Mouse (Mus musculus) limb, embryonic 10.5 days (tissue): ENCODE results near the gene Rxfp2. TPM values are rescaled to one million over a fixed set of nuclear protein-coding genes. Genes with fewer than 3 reads are reported as not detected.
A peak's percentile ranks its signal among the peaks of the same experiment; 100 is the strongest.

ENCODE experiments used
- DNase-seq: peaks from one replicate; pipeline ENCODE4 v3.0.0-alpha.2; 2017; ENCODE audit warnings: low spot score
- H3K27ac ChIP-seq: fragments of 300-500 bp; sonication (generic); 2 replicates; pipeline ENCODE4 v1.5.1; 2016; ENCODE audit warnings: mild to moderate bottlenecking
- H3K27me3 ChIP-seq: fragments of 300-500 bp; sonication (generic); 2 replicates; pipeline ENCODE4 v1.6.1; 2016; ENCODE audit warnings: low read depth, mild to moderate bottlenecking; ENCODE audit not compliant: poor library complexity, severe bottlenecking
- H3K36me3 ChIP-seq: fragments of 300-500 bp; sonication (generic); 2 replicates; pipeline ENCODE4 v1.6.1; 2016; ENCODE audit warnings: mild to moderate bottlenecking, moderate library complexity
- H3K4me1 ChIP-seq: fragments of 300-500 bp; sonication (generic); 2 replicates; pipeline ENCODE4 v1.6.1; 2016
- H3K4me3 ChIP-seq: fragments of 300-500 bp; sonication (generic); 2 replicates; pipeline ENCODE4 v1.5.1; 2016; ENCODE audit warnings: mild to moderate bottlenecking, moderate library complexity
- H3K9me3 ChIP-seq: fragments of 300-500 bp; sonication (generic); replicated peaks from 2 replicates; pipeline ENCODE4 v1.6.1; 2016; ENCODE audit warnings: mild to moderate bottlenecking
- WGBS: fragments of 180-500 bp; shearing (Covaris S2); methylation state at CpG from one replicate; pipeline ENCODE4 v1.1.7; 2016; 5-methylcytosine and 5-hydroxymethylcytosine counted together
- polyA plus RNA-seq: library from polyadenylated mRNA; unstranded; fragments of >200 nt; fragmentation: Nextera tagmentation; extraction: Ambion mirVana; gene quantifications from 2 replicates; pipeline ENCODE4 v1.2.1, GENCODE M21; 2016

Gene Rxfp2
- polyA plus RNA-seq, 1 experiment from 2014 or later: 2.1 TPM

- Histone ChIP-seq H3K9me3 (no peaks in the 10 kb centered on the region), H3K4me3 (no peak overlapping the region), H3K27me3 (no peaks in the 10 kb centered on the region), H3K27ac (no peak overlapping the region), H3K4me1 (no peaks in the 10 kb centered on the region), H3K36me3 (no peaks in the 10 kb centered on the region)
- no peak for DNase-seq
- WGBS: 92% methylated on average over 4 of the region's 4 CpGs
These were observed 34.8 kb downstream of the Rxfp2 start for GRCm38 (mm10) chr5:150053294-150053693.

DNA sequence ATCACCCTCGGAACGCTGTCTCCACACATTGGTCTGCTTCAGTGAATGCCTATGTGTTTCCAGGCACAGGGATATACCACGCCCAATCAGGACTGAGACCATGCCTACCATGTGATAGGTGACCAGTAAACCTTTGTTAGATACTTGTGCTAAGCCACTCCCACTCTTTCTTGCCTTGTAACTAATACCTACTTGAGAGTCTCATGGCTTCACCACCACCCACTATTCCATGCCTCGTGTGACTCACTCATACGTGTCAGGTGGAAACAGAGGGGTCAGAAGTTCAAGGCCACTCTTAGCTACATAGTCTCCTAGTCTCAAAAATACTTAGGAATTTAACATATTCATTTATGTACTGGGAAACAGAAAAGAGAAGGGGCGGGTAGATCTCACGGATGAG, 35.5 kb downstream of the Rxfp2 start:
- no peak overlapping the region for H3K27ac ChIP-seq
- H3K4me3 ChIP-seq: no peak overlapping the region
- no peaks in the 10 kb centered on the region for H3K9me3 ChIP-seq
- no peaks in the 10 kb centered on the region for H3K27me3 ChIP-seq
- H3K4me1 ChIP-seq: no peaks in the 10 kb centered on the region
- DNase-seq: no peak
- H3K36me3 ChIP-seq: no peaks in the 10 kb centered on the region
- 92% methylated on average over 7 of the region's 7 CpGs for WGBS

DNA sequence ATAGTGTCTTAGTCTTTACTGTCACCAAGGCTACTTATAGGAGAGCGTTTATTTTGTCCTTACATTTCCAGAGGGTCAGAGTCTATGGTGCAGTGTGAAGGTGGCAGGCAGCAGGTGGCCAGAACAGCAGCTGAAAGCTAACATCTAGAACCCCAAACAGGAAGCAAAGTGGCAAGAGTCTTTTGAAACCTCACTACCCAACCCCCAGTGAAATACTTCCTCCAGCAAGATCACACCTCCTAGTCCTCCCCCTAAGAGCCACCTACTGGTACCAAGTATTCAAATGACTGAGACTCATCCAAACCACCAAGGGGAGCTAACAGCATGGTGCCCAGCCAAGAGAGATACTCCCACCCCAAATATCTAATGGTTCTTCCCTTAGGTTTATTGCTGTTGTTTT, 36.8 kb downstream of the Rxfp2 start:
- H3K4me1 ChIP-seq: no peaks in the 10 kb centered on the region
- H3K27me3 ChIP-seq: no peaks in the 10 kb centered on the region
- H3K27ac ChIP-seq: no peak overlapping the region
- no peaks in the 10 kb centered on the region for H3K36me3 ChIP-seq
- DNase-seq: no peak
- WGBS: 88% methylated on average over 1 of the region's 1 CpGs
- H3K9me3 ChIP-seq: no peaks in the 10 kb centered on the region
- H3K4me3 ChIP-seq: no peak overlapping the region

- DNase-seq: no peak
- no peaks in the 10 kb centered on the region for H3K9me3 ChIP-seq
- H3K4me3 ChIP-seq: no peak overlapping the region
- H3K36me3 ChIP-seq: no peaks in the 10 kb centered on the region
- WGBS: 87% methylated on average over 5 of the region's 5 CpGs
- no peaks in the 10 kb centered on the region for H3K4me1 ChIP-seq
- no peaks in the 10 kb centered on the region for H3K27me3 ChIP-seq
- no peak overlapping the region for H3K27ac ChIP-seq
These were observed 37.6 kb downstream of the Rxfp2 start for GRCm38 (mm10) chr5:150056056-150056455.

GRCm38 (mm10) chr5:150058845-150059244, 40.4 kb downstream of the Rxfp2 start:
- Histone ChIP-seq H3K27ac (no peak overlapping the region), H3K36me3 (no peaks in the 10 kb centered on the region), H3K27me3 (no peaks in the 10 kb centered on the region), H3K4me1 (no peaks in the 10 kb centered on the region), H3K9me3 (no peaks in the 10 kb centered on the region), H3K4me3 (no peak overlapping the region)
- WGBS: 83% methylated on average over 5 of the region's 5 CpGs
- DNase-seq: no peak

GRCm38 (mm10) chr5:150059466-150059865, 41.0 kb downstream of the Rxfp2 start:
- H3K27me3 ChIP-seq: no peaks in the 10 kb centered on the region
- DNase-seq: no peak
- no peaks in the 10 kb centered on the region for H3K4me1 ChIP-seq
- no peak overlapping the region for H3K27ac ChIP-seq
- H3K9me3 ChIP-seq: no peaks in the 10 kb centered on the region
- no peak overlapping the region for H3K4me3 ChIP-seq
- H3K36me3 ChIP-seq: no peaks in the 10 kb centered on the region
- 95% methylated on average over 9 of the region's 9 CpGs for WGBS

- no peak for DNase-seq
- Histone ChIP-seq H3K27ac (no peak overlapping the region), H3K9me3 (no peaks in the 10 kb centered on the region), H3K4me1 (no peaks in the 10 kb centered on the region), H3K27me3 (no peaks in the 10 kb centered on the region), H3K36me3 (no peaks in the 10 kb centered on the region), H3K4me3 (no peak overlapping the region)
- 92% methylated on average over 9 of the region's 9 CpGs for WGBS
These were observed 42.6 kb downstream of the Rxfp2 start for GRCm38 (mm10) chr5:150061086-150061485.

GRCm38 (mm10) chr5:150064286-150064685, 45.8 kb downstream of the Rxfp2 start:
- 70% methylated on average over 10 of the region's 10 CpGs for WGBS
- Histone ChIP-seq H3K4me3 (no peak overlapping the region), H3K4me1 (no peaks in the 10 kb centered on the region), H3K27ac (no peak overlapping the region), H3K27me3 (no peaks in the 10 kb centered on the region), H3K9me3 (no peaks in the 10 kb centered on the region), H3K36me3 (no peaks in the 10 kb centered on the region)
- DNase-seq: no peak

- H3K4me1 ChIP-seq: no peaks in the 10 kb centered on the region
- H3K9me3 ChIP-seq: no peaks in the 10 kb centered on the region
- no peak overlapping the region for H3K4me3 ChIP-seq
- no peak for DNase-seq
- no peaks in the 10 kb centered on the region for H3K36me3 ChIP-seq
- H3K27ac ChIP-seq: no peak overlapping the region
- no peaks in the 10 kb centered on the region for H3K27me3 ChIP-seq
- WGBS: 27% methylated on average over 10 of the region's 10 CpGs
These were observed 51.6 kb downstream of the Rxfp2 start for GRCm38 (mm10) chr5:150070086-150070485.

DNA sequence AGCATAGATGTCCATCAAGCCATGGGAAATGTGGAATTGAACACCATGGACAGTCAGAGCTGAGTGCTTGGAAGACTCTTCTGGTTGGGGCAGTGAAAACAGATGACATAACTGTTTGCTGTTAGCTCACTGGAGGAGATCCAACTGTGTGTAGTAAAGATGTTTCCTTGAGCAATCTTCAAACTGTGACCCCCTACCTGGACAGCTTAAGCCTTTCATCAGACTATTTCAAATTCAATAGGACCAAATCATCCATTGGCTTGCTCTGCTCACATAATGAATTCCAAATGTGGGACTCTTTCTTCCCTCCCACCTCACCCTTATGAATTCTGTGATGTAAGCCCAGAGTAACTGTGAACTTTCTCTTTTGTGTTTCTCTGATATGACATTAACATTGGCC, 53.3 kb downstream of the Rxfp2 start:
- no peak overlapping the region for H3K27ac ChIP-seq
- H3K27me3 ChIP-seq: no peaks in the 10 kb centered on the region
- no peaks in the 10 kb centered on the region for H3K36me3 ChIP-seq
- no peak overlapping the region for H3K4me3 ChIP-seq
- H3K9me3 ChIP-seq: no peaks in the 10 kb centered on the region
- no peaks in the 10 kb centered on the region for H3K4me1 ChIP-seq
- DNase-seq: no peak

GRCm38 (mm10) chr5:150079866-150080797, 61.7 kb downstream of the Rxfp2 start:
- H3K4me3 ChIP-seq: peak overlapping the region; percentile 22; the same call in 1 of the 2 replicates
- peak; percentile 46 for DNase-seq
- peak overlapping the region; percentile 80 for H3K27ac ChIP-seq
- WGBS: 26% methylated on average over 12 of the region's 12 CpGs
- H3K27me3 ChIP-seq: no peaks in the 10 kb centered on the region
- no peaks in the 10 kb centered on the region for H3K9me3 ChIP-seq
- H3K4me1 ChIP-seq: peaks cover 14% of the 10 kb centered on the region
- H3K36me3 ChIP-seq: no peaks in the 10 kb centered on the region

DNA sequence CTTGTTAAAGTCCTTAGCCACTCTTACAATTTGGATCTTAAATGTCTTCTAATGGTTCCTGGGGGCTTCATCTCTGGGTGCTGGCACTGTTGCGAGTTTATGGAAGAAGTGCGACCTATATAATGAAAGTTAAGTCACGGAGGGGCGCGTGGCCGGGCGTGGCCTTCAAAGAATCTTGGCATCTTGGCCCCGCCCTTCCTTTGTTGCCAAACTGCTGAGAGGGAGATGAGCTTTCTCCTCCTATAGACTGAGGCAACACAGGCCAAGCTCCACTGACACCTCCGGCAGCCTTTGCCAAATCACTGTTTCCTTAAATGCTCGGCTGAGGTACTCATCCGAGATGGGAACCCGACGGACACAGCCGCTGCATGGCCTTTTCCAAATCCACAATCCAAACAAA, 64.2 kb downstream of the Rxfp2 start:
- Histone ChIP-seq H3K4me3 (no peak overlapping the region), H3K27ac (no peak overlapping the region), H3K4me1 (peaks cover 14% of the 10 kb centered on the region), H3K36me3 (no peaks in the 10 kb centered on the region), H3K9me3 (no peaks in the 10 kb centered on the region; the same call in 1 of the 2 replicates), H3K27me3 (no peaks in the 10 kb centered on the region)
- no peak for DNase-seq
- 85% methylated on average over 14 of the region's 14 CpGs for WGBS

DNA sequence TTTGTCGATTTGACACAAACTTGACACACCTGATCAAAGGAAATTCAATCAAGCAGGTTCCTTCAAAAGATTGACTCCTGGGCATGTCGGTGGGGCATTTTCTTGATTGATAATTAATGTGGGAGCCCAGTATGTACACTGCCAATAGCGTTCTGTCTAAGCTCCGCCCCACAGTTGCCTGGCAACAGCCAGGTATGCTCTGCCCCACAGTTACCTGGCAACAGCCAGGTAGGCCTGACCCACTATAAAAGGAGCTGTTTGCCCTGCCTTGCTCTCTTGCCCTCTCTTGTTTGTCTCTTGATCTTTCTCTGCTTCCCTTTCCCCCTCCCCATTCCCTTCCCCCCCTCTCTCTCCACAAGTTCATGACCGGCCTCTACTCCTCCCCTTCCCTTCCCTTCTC, 64.7 kb downstream of the Rxfp2 start:
- no peak overlapping the region for H3K27ac ChIP-seq
- H3K36me3 ChIP-seq: no peaks in the 10 kb centered on the region
- WGBS: 69% methylated on average over 5 of the region's 5 CpGs
- peaks cover 14% of the 10 kb centered on the region for H3K4me1 ChIP-seq
- H3K4me3 ChIP-seq: no peak overlapping the region
- no peak for DNase-seq
- no peaks in the 10 kb centered on the region; the same call in 1 of the 2 replicates for H3K9me3 ChIP-seq
- no peaks in the 10 kb centered on the region for H3K27me3 ChIP-seq
